Mouse (Mus musculus) intestine, embryonic 16.5 days (tissue): ENCODE results near the gene Itfg2. TPM values are rescaled to one million over a fixed set of nuclear protein-coding genes. Genes with fewer than 3 reads are reported as not detected.

Experiments used
- ATAC-seq: fragments of 200-750 bp; cut with Nextera tagmentation; 2 replicates; pipeline ENCODE4 v1.8.0; 2017; ENCODE audit warnings: moderate TSS enrichment, moderate library complexity
- H3K27ac ChIP-seq: fragments of 300-500 bp; sonication (generic); 2 replicates; pipeline ENCODE4 v1.5.1; 2014; ENCODE audit warnings: mild to moderate bottlenecking, low read length
- H3K27me3 ChIP-seq: fragments of 300-500 bp; sonication (generic); replicated peaks from 2 replicates; pipeline ENCODE4 v1.6.1; 2014; ENCODE audit warnings: low read length, control low read depth, mixed read lengths; ENCODE audit not compliant: control insufficient read depth, insufficient read depth
- H3K36me3 ChIP-seq: fragments of 300-500 bp; sonication (generic); 2 replicates; pipeline ENCODE4 v1.6.1; 2014; ENCODE audit warnings: low read length, control low read depth; ENCODE audit not compliant: control insufficient read depth, insufficient read depth
- H3K4me1 ChIP-seq: fragments of 300-500 bp; sonication (generic); 2 replicates; pipeline ENCODE4 v1.6.1; 2014; ENCODE audit warnings: low read length, control low read depth, mixed read lengths; ENCODE audit not compliant: control insufficient read depth, insufficient read depth
- H3K4me2 ChIP-seq: fragments of 300-500 bp; sonication (generic); 2 replicates; pipeline ENCODE4 v1.6.1; 2014; ENCODE audit warnings: low read depth, low read length, control low read depth
- H3K4me3 ChIP-seq: fragments of 300-500 bp; sonication (generic); 2 replicates; pipeline ENCODE4 v1.5.1; 2014; ENCODE audit warnings: mild to moderate bottlenecking, low read length
- H3K9ac ChIP-seq: fragments of 300-500 bp; sonication (generic); 2 replicates; pipeline ENCODE4 v1.6.1; 2014; ENCODE audit warnings: low read depth, low read length
- H3K9me3 ChIP-seq: fragments of 300-500 bp; sonication (generic); 2 replicates; pipeline ENCODE4 v1.6.1; 2016; ENCODE audit warnings: low read length, control low read depth; ENCODE audit not compliant: control insufficient read depth
- WGBS: fragments of 180-500 bp; shearing (Covaris S2); extraction: QIAGEN DNeasy Blood & Tissue Kit; methylation state at CpG from one replicate; pipeline ENCODE4 v1.1.7; 2014; 5-methylcytosine and 5-hydroxymethylcytosine counted together
- polyA plus RNA-seq: library from polyadenylated mRNA; unstranded; fragments of >200 nt; fragmentation: Nextera tagmentation; extraction: Ambion mirVana; gene quantifications from 2 replicates; pipeline ENCODE4 v1.2.1, GENCODE M21; 2015

Gene Itfg2
- polyA plus RNA-seq, 1 experiment from 2014 or later, result 26.6 TPM

GRCm38 (mm10) chr6:128437288-128437687 is 12.6 kb upstream of the Itfg2 start:
- Histone ChIP-seq H3K27me3 (no peaks in the 10 kb centered on the region), H3K27ac (peak overlapping the region; percentile 99), H3K9me3 (no peaks in the 10 kb centered on the region), H3K9ac (peak overlapping the region; percentile 99), H3K4me2 (peak overlapping the region; percentile 69), H3K4me1 (peaks cover 17% of the 10 kb centered on the region), H3K36me3 (peaks cover 31% of the 10 kb centered on the region), H3K4me3 (peak overlapping the region; percentile 99)
- WGBS, result 2% methylated on average over 10 of the region's 10 CpGs
- no peak for ATAC-seq

- H3K36me3 ChIP-seq, result peaks cover 39% of the 10 kb centered on the region
- no peaks in the 10 kb centered on the region for H3K9me3 ChIP-seq
- H3K9ac ChIP-seq, result peak overlapping the region; percentile 99
- no peak overlapping the region for H3K27ac ChIP-seq
- ATAC-seq, result no peak
- H3K4me2 ChIP-seq, result peak overlapping the region; percentile 69
- peaks cover 17% of the 10 kb centered on the region for H3K4me1 ChIP-seq
- no peaks in the 10 kb centered on the region for H3K27me3 ChIP-seq
- WGBS, result 69% methylated on average over 8 of the region's 8 CpGs
- H3K4me3 ChIP-seq, result peak overlapping the region; percentile 99
Measured at GRCm38 (mm10) chr6:128436356-128437005, 11.8 kb upstream of the Itfg2 start.

GRCm38 (mm10) chr6:128435474-128435873 is 10.7 kb upstream of the Itfg2 start:
- Histone ChIP-seq H3K27me3 (no peaks in the 10 kb centered on the region), H3K27ac (no peak overlapping the region), H3K4me2 (no peak overlapping the region), H3K4me3 (no peak overlapping the region), H3K9me3 (no peaks in the 10 kb centered on the region), H3K9ac (no peak overlapping the region), H3K36me3 (peaks cover 45% of the 10 kb centered on the region), H3K4me1 (peaks cover 17% of the 10 kb centered on the region)
- WGBS, result 77% methylated on average over 5 of the region's 5 CpGs
- ATAC-seq, result no peak

DNA sequence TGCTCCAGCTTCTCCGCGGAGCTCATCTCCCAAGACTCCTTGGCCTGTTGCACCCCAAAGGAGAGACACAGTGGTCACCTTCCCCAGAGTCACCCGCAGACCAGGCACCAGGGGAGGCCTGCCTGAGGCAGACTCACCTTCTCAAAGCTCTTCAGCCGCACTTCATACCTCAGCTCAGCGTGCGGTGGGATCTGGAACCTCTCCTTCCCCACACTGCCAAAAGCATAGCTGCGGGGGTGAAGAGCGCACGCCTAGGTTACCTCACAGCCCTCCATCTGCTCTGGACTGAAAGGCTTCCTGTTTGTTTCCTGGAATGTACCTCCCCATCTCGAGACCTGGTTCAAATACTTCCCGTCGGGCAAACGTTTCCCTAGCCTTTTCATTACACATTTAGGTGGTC is 8.8 kb upstream of the Itfg2 start:
- WGBS, result 96% methylated on average over 13 of the region's 13 CpGs
- no peak for ATAC-seq

DNA sequence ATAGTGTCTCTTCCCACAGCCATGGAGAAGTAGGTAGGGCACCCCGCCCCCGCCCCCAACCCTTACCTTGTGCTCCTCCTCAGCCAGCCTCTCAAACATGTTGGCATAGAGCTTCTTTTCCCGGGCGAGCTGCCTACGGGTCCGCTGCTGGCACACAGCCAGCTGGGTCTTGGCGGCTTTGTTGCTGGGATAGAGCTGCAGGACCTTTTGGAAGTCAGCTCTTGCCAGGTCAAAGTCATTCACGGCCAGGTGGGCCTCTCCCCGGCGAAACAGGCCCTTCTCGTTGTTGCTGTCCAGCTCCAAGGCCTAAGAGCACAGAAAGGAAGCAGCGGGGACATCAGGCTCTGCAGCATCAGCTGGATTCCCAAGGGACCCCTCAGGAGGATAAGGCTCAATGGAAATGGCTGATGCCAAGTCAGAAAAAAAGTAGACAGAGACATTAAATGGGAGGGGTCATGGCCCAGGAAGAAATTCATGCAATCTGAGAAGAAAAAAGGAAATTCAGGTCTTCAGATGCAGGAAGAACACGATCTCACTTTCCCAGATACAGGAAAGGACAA is 7.7 kb upstream of the Itfg2 start:
- H3K36me3 ChIP-seq, result peaks cover 52% of the 10 kb centered on the region
- H3K4me1 ChIP-seq, result peaks cover 10% of the 10 kb centered on the region
- H3K9ac ChIP-seq, result no peak overlapping the region
- 85% methylated on average over 13 of the region's 13 CpGs for WGBS
- no peaks in the 10 kb centered on the region for H3K27me3 ChIP-seq
- no peak overlapping the region for H3K4me3 ChIP-seq
- no peak overlapping the region for H3K4me2 ChIP-seq
- no peaks in the 10 kb centered on the region for H3K9me3 ChIP-seq
- no peak for ATAC-seq
- H3K27ac ChIP-seq, result no peak overlapping the region

More for the DNA sequence above, 8.8 kb upstream of the Itfg2 start:
- Histone ChIP-seq H3K36me3 (peaks cover 52% of the 10 kb centered on the region), H3K4me3 (no peak overlapping the region), H3K4me2 (no peak overlapping the region), H3K27ac (no peak overlapping the region), H3K9ac (no peak overlapping the region), H3K4me1 (peaks cover 10% of the 10 kb centered on the region), H3K27me3 (no peaks in the 10 kb centered on the region), H3K9me3 (no peaks in the 10 kb centered on the region)

DNA sequence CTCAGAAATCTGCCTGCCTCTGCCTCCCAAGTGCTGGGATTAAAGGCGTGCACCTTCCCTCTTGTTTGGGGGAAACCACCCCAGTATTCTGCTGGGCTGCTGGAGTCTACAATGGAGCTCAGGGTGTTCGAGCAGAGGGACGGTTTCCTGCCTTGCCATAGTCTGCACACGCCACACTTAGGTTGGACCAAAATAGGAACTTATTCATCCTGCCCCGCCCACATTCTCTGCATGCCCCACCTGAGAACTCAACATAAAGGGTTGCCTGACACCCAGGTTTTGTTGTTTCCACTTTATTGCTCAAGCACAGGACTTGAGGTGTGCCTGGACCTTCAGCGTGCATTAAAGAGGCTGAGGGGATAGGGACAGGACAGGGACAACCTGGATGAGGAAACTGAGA is 5.1 kb upstream of the Itfg2 start:
- 0 out of 2 replicates have a peak, but pooled peaks cover 2% of the 10 kb centered on the region for H3K4me1 ChIP-seq
- 0 out of 2 replicates have a peak, but pooled peaks have one; percentile 26 for ATAC-seq
- 80% methylated on average over 6 of the region's 6 CpGs for WGBS
- no peak overlapping the region for H3K27ac ChIP-seq
- H3K9me3 ChIP-seq, result no peaks in the 10 kb centered on the region
- no peak overlapping the region for H3K4me2 ChIP-seq
- no peak overlapping the region for H3K9ac ChIP-seq
- peaks cover 40% of the 10 kb centered on the region for H3K36me3 ChIP-seq
- no peak overlapping the region for H3K4me3 ChIP-seq
- no peaks in the 10 kb centered on the region for H3K27me3 ChIP-seq

- 95% methylated on average over 2 of the region's 2 CpGs for WGBS
- ATAC-seq, result no peak
- Histone ChIP-seq H3K4me3 (no peak overlapping the region), H3K27ac (no peak overlapping the region), H3K9ac (no peak overlapping the region), H3K4me1 (0 out of 2 replicates have a peak, but pooled peaks cover 2% of the 10 kb centered on the region), H3K4me2 (no peak overlapping the region), H3K9me3 (no peaks in the 10 kb centered on the region), H3K36me3 (peaks cover 36% of the 10 kb centered on the region), H3K27me3 (no peaks in the 10 kb centered on the region)
Measured at GRCm38 (mm10) chr6:128429300-128429699, 4.6 kb upstream of the Itfg2 start.

DNA sequence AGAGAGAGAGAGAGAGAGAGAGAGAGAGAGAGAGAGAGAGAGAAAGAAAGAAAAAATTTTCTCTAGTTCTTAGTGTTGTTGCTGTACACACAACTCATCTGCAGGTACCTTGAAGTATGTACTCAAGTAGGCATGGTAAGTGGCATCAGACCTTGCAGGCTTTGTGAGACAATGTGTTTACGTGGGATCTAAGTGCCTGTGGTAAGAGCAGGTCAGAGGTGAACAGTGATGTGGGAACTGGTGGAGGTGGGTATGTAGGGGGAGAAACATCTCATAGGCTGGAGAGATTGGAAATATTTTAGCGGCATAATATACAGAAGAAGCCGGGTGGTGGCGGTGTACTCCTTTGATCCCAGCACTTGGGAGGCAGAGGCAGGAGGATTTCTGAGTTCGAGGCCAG is 2.8 kb upstream of the Itfg2 start:
- ATAC-seq, result no peak
- no peak overlapping the region for H3K4me3 ChIP-seq
- no peak overlapping the region for H3K4me2 ChIP-seq
- 0 out of 2 replicates have a peak, but pooled peaks cover 2% of the 10 kb centered on the region for H3K4me1 ChIP-seq
- H3K36me3 ChIP-seq, result peaks cover 24% of the 10 kb centered on the region
- 87% methylated on average over 5 of the region's 5 CpGs for WGBS
- H3K27me3 ChIP-seq, result no peaks in the 10 kb centered on the region
- no peak overlapping the region for H3K9ac ChIP-seq
- no peaks in the 10 kb centered on the region for H3K9me3 ChIP-seq
- no peak overlapping the region for H3K27ac ChIP-seq

GRCm38 (mm10) chr6:128425046-128425445 is 315 bp upstream of the Itfg2 start:
- Histone ChIP-seq H3K36me3 (peaks cover 4% of the 10 kb centered on the region), H3K4me3 (peak overlapping the region; percentile 61), H3K27ac (peak overlapping the region; percentile 94; the same call in 1 of the 2 replicates), H3K9me3 (no peaks in the 10 kb centered on the region), H3K4me1 (peaks cover 8% of the 10 kb centered on the region), H3K9ac (peak overlapping the region; percentile 83), H3K27me3 (no peaks in the 10 kb centered on the region), H3K4me2 (peak overlapping the region; percentile 37)
- no peak for ATAC-seq
- 15% methylated on average over 9 of the region's 9 CpGs for WGBS
